Mouse (Mus musculus) adrenal gland, postnatal 36 days (tissue): ENCODE measurements around the gene Cpt1a. TPM values are rescaled to one million over a fixed set of nuclear protein-coding genes. Genes with fewer than 3 reads are reported as not detected.

Experiments used
- DNase-seq, 2 experiments: peaks; one replicate each; pipeline ENCODE4 v3.0.0; 2021; ENCODE audit warnings: mixed read lengths in 1 of 2
- total RNA-seq, 2 experiments: library from RNA; stranded (reverse); gene quantifications; 2 replicates each; pipeline ENCODE4 v1.2.3; 2021

Cpt1a gene
- total RNA-seq, 2 experiments from 2014 or later: 265 to 423 TPM

- DNase-seq: no peak
Measured at GRCm38 (mm10) chr19:3365089-3365488, 43.0 kb downstream of the Cpt1a start.

DNA sequence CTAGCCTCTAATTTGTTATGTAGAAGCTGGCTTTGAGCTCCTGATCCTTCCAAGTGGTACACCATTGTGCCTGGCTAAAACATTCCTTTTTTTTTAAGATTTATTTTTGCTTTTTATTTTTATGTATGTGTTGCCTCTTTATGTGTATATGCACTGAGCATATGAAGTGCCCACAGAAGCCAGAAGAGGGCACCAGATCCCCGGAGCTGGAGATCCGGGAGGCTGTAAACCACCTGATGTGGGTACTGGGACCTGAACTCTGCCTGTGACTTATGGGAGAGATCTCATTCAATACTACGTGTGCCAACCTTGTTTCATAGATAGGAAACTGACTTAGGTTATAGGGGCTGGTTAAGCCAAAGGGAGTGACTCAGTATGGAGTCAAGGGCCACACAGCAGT, 46.1 kb downstream of the Cpt1a start:
- DNase-seq: no peak

DNA sequence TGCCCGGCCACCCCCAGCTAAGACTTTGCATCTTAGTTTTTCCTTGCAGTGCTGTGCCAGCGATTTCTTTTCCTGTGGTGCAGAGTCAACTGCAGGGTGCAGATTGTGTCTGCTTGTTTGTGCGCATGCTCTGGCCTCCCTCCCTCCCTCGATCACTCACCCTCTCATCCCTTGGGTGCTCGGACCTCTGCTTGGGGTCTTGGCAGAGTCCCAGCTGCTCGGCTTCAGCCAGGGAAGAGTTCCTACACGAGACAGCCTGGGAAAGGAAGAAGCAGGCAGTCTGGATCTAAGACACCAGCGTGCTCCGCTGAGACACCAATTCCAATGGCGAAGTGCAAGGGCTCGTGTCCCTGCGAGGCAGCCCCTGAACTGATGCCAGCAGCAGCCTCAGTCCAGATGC, 51.2 kb downstream of the Cpt1a start:
- DNase-seq: peak in 1 of 2 experiments; percentile 21

GRCm38 (mm10) chr19:3374028-3374427, 51.9 kb downstream of the Cpt1a start:
- peak in 1 of 2 experiments; percentile 18 for DNase-seq

DNA sequence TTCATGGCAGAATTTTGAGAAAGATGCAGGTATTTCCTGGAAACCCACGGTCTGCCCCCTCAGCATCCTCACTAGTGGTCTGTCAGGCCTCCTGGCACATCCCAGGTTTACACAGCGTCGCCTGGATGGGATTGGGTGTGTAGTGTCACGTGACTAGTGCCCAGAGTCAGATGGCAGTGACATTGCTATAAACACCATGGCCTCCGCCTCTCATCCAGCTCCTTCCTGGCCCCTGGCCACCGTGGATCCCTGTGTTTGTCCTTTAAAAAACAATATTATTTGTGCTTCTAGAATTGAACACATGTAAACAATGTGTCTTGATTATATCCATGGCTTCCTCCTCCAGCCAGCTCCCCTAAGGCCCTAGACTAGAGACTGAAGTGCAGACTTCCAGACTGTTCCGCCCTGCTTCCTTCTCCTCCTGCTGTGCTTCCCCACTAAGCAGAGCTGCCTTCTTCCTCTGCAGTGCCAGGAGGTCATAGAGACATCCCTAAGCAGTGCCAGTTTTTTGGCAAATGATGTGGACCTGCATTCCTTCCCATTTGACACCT, 53.9 kb downstream of the Cpt1a start:
- DNase-seq: no peak

DNA sequence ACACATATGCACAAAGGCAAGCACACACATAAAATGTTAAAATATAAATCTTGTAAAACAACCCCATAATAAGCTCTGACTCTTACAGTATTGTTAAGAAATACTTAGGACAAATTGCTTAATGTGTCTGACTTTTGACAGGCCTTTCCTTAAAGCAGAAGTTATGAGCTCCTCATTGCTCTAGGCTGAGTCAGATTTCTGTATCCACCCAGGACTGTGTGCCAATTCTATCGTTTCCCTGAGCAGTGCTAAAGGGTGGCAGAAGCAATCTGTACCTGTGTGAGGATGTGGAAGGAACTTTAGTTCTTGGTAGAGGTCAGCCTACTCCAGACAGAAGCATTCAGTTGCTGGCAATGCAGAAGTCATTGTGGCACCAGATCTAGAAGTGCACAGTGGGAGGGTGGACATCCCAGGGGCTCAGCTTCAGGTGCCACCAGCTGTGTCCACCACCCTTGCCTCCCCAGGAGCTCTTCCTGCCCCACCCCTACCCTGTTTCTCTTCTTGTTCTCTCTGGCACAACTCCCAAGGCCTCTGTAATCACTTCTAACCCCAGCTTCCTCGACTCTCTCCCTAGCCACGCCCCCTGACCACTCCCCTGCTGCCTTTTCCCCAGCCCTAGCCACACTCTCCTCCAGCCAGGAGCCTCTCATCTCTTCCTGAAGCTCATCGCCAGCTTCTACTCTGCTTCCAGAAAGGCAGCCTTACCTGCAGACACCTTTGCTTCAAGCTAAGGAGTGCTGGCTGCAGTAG, 55.0 kb downstream of the Cpt1a start:
- peak; percentile 58 to 79 for DNase-seq

DNA sequence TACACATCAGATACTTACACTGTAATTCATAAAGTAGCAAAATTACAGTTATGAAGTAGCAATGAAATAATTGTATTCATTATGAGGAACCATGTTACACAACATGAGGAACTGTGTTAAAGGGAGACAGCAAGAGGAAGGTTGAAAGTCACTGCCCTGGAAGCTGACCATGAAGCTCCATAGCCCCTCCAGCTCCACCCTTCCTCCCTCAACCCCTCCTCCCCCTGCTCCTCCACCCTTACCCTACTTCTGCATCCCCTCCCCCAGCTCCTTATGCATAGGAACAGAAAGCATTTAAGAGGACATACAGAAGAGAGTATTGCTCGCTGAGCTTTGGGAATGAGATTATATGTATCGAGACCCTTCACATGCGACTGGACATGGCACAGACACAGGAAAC, 56.5 kb downstream of the Cpt1a start:
- DNase-seq: no peak

DNA sequence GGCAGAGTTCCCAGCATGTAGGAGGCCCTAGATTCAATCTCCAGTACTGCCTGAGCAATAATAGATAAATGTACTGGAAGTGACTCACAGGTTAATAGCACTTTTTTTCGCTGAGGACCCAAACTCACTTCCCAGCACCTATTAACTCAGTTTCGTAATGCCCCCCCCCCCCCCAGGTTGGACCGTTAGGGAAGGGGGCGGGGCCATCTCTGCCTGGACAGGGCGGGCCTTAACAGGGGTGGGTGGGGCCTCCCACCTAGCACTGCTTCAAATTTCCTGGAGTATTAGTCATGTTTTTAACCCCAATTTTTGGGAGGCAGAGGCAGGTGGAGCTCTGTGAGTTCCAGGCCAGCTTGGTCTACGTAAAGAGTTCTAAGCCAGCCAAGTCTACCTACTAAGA, 65.9 kb downstream of the Cpt1a start:
- DNase-seq: peak in 1 of 2 experiments; percentile 32

GRCm38 (mm10) chr19:3388629-3389057, 66.5 kb downstream of the Cpt1a start, which contains the start of gene Tesmin:
TSS of gene Tesmin (plus strand) at chr19:3388857.
- peak; percentile 91 to 93 for DNase-seq

DNA sequence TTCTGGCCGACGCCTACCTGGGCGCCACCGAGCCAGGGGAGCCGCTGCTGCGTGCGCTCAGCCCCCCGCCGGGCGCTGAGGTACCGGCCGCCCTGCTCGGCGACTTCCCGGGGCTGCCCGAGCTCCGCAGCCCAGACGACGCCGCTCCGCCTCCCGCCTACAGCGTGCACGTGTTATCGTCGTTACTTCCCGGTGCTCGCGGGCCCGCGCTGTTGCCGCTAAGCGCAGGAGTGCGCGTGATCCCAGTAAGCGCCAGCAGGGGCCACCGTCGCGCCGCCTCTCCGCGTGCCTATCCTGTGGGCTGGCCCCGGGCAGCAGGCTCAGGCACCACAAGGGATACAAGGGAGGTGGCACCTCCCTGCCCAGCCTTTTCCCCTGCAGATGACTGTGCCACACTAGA, 67.0 kb downstream of the Cpt1a start:
- DNase-seq: peak; percentile 93 to 94

DNA sequence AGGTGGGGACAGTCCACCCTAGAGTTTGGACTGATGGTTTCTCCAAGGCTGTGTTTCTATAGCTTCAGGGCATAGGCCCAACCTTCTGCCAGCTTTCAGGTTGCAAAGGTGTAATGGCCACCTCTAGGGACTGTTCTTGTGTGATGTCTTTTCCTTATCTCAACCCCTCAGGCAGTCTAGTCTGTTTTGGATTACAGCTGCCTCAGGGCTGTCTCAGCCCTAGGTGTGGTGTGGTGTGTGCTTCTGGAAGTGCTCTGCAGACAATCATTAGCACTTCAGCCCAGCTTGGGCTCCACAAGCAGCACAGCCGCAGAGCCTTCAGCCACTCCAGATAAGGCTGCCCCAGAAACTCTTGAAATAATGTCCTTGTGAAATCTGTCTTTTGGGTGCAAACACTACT, 70.2 kb downstream of the Cpt1a start:
- no peak for DNase-seq

GRCm38 (mm10) chr19:3394216-3394615, 72.1 kb downstream of the Cpt1a start:
- DNase-seq: no peak

DNA sequence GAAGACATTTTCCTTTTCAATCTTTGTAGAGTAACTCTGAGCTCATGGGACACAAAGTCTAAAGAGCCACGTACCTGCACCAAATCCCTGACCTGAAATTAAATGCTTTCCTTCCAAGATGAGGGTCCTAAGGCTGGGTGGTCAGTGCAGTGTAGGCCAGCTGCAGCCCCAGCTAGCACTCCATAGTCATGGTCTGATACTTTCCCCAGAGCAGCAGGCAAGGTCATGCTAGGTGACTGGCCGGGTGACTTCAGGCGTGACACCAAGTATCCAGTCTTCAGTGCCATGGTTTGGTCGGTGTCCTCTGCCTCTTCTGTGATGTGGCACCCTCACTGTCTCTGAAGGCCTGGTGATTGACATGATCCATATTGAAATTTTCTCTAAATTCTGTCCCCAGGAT, 77.9 kb downstream of the Cpt1a start:
- DNase-seq: no peak

- DNase-seq: no peak
Measured at GRCm38 (mm10) chr19:3401504-3401903, 79.4 kb downstream of the Cpt1a start.

DNA sequence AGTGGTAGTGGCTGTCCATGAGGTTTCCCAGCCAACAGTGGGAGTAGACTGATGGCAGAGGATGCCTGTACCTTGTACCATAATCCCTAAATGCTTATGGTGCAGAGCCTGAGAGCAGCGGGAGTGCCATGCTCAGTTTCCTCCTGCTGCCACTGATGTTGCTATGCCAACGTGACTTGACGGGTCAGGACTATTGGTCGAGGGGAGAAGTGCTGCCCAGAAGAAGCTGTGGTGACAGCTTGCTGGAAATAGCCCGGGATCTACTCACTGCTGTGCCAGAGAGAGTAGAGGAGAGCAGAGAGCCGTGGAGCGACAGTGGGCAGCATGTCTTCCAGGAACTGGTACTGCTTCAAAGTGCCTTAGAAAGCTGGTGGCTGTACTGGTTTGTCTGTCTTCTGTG, 79.8 kb downstream of the Cpt1a start:
- DNase-seq: no peak

DNA sequence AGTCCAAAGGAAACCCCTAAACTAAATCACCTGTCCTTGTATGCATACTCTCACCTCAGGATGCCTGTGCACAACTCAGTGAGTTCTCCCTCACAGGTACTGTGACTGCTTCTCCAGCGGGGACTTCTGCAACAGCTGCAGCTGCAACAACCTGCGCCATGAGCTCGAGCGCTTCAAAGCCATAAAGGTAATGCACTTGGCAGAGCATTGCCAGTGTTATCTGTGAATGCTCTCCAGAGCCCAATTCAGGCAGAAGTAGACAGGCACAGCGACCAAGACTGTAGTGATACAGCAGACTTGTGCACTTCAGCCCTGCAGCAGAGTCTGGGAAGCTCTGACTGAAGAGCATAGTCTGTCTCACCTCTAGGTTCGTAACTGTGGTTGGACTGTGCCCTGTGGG, 80.3 kb downstream of the Cpt1a start:
- DNase-seq: no peak

DNA sequence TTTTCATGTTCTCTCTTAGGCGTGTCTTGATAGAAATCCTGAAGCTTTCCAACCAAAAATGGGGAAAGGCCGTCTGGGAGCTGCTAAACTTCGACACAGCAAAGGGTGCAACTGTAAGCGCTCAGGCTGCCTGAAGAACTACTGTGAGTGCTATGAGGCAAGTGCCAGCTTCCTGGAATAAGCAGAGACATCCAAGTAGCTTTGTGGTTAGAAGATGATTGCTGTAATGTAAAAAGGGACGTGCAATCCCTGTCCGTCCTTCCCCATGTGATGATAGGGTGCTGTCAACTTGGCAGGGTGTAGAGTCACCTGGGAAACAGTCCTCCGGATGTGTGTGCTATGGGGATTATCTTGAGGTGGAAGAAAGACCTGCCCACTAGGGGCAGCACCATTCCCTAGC, 81.9 kb downstream of the Cpt1a start:
- no peak for DNase-seq

DNA sequence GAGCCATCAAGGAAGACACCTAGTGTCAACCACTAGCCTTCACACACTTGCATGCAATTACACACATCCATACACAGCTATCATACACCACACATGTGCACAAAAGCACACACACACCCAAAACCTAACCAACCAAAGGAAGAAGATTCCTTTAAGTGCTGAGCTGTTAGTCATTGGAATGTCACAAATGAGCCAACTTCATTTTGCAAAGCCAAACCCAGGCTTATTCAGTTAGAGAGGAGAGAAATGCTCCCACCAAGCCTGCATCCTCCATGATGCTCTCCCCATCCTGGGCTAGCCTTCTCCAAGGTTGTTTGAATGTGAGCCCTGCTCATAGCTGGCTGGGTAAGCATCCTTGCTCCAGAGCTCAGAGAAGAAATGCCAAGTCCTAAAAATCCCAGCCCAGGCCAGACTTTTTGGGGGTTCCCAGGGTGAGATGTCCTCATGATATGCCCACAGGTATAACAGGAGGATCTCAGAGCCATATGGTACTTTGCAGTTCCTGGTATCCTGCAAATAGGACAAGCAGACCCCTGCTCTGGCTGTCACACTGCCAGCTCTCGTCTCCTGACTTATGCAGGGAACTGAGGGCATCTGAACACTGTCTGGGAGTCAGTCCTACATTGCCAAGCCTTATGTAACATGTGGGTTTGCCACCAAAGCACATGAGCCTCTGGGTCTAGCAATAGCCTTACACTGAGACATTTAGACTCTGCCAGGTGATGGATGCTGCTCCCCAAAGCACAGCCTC, 83.6 kb downstream of the Cpt1a start:
- no peak for DNase-seq

DNA sequence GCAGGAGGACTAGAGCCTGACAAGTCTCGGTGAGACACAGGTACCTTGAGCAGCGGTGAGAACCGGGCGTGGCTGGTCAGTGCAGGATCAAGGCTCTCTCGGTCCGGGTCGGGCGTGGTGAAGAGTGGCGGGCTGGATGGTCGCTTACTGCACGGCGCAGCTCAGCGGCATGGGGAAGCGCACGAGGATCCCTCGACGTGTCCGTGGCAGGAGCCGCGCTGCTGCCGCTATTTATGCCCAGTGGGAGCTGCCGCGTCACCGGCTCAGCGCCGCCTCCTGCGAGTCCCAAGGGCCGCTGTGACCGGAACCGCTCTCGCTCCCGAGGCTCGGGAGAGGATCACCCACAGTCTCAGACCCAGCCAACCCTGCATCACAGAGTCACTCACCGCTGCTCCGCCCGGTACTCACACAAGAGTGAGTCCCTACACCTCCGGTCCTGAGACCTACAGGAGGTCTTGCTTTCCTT, 92.2 kb downstream of the Cpt1a start, which contains the start of gene Gal:
Gene Gal, minus strand, starts transcription at position 277 of the 466 bp plus-strand sequence.
- peak; percentile 47 to 63 for DNase-seq

- DNase-seq: peak; percentile 58 to 61
Measured at GRCm38 (mm10) chr19:3419251-3419650, 97.1 kb downstream of the Cpt1a start.

GRCm38 (mm10) chr19:3422488-3422887, 100.4 kb downstream of the Cpt1a start:
- no peak for DNase-seq

DNA sequence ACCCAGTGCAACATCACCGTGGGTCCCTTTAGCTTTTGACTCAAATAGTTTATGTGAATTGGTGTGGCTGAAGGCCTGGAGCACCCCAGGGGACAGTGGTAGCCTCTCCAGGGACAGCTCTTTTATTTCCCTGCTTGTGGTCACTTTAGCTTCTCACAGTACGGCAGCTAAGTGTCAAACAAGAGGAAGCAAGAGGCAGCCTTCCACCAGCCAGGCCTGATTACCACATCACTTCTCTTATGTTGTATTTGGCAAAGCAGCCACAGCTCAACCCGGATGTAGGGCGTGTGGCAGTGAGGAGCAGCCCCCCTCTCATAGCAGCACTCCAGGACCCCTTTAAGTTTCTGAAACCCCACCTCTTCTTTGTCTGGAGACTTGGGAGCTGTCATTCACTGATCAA, 100.8 kb downstream of the Cpt1a start:
- DNase-seq: no peak

GRCm38 (mm10) chr19:3424214-3424613, 102.1 kb downstream of the Cpt1a start:
- DNase-seq: no peak
